Mouse (Mus musculus): ENCODE data around the gene Ptprs. TPM values are rescaled to one million over a fixed set of nuclear protein-coding genes. Genes with fewer than 3 reads are reported as not detected.

Ptprs gene
- total RNA-seq (2023) = 10 to 100 TPM; 22.9 to 28.8 TPM

DNA sequence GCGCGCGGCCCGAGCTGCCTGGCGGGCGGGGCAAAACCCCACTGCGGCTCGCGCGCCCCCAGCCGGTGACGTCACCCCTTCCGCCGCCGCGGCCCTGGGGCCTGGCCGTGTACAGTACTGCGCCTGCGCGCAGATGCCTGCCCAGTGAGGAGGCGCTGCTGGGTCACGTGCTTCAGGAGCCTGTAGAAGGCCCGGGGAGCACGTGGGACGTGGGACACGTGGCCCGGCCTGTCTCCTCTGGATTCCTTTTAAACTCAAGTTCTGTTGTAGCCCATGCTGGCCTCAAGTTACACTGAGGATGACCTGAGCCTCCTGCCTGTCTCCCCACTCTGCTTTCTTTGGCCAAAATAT lies at the start of gene Ptprs:
Gene Ptprs (minus strand): TSS at position 82 of the 351 bp plus-strand sequence.

DNA sequence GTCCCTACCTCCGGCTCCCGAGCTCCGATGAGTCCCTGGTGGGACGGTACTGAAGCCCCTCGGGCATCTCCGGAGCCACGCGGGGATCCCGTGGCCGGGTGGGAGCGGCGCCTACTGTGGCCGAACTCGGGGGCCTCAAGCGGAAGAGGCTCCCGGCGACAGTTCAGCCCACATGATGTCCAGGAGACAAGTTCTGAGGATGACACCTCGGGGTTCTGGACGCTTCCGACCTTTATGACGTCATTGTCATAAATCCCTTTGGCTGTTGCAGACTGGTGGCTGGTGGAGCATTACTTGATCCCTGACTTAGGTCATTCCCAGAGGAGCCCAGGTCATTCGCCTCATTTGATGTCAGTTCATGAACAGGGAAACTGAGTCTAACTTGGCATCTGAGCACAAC lies 36.0 kb upstream of the Ptprs start, which contains the start of gene Znrf4:
Gene Znrf4 (minus strand): TSS at position 122 of the 400 bp plus-strand sequence.

Other genes starting within 250 kb of the Ptprs start
- 10 to 100 TPM; 13.9 to 14.6 TPM for gene Fem1a, start 219.7 kb downstream of the Ptprs start, total RNA-seq (2023)
- gene Ticam1, start 199.7 kb downstream of the Ptprs start, total RNA-seq (2023) = 10 to 100 TPM; 12.9 to 13.2 TPM
- gene Plin3, start 183.6 kb downstream of the Ptprs start, total RNA-seq (2023) = 10 to 100 TPM; 44.9 to 47.3 TPM
- gene Arrdc5, start 176.2 kb downstream of the Ptprs start, total RNA-seq (2023) = not detected
- gene Uhrf1, start 173.2 kb downstream of the Ptprs start, total RNA-seq (2023) = 100 to 1,000 TPM in 1 of 2 experiments, 10 to 100 TPM in 1; 87.5 to 111 TPM
- gene Kdm4b, start 150.4 kb downstream of the Ptprs start, total RNA-seq (2023) = 10 to 100 TPM; 19.0 to 22.6 TPM
- gene Znrf4, start 35.9 kb upstream of the Ptprs start, total RNA-seq (2023) = not detected
- 1 to 10 TPM; 1.7 to 4.3 TPM for gene Gm20219, start 77.9 kb upstream of the Ptprs start, total RNA-seq (2023)
- gene Safb2, start 108.1 kb upstream of the Ptprs start, total RNA-seq (2023) = 100 to 1,000 TPM; 209 to 229 TPM
- gene Safb, start 108.3 kb upstream of the Ptprs start, total RNA-seq (2023) = 100 to 1,000 TPM; 135 to 151 TPM
- gene 2410015M20Rik, start 133.3 kb upstream of the Ptprs start, total RNA-seq (2023) = 10 to 100 TPM; 54.0 to 56.2 TPM
- 100 to 1,000 TPM; 426 to 509 TPM for gene Rpl36, start 136.9 kb upstream of the Ptprs start, total RNA-seq (2023)
- gene Lonp1, start 150.4 kb upstream of the Ptprs start, total RNA-seq (2023) = 10 to 100 TPM; 23.9 to 26.8 TPM
- gene Catsperd, start 151.7 kb upstream of the Ptprs start, total RNA-seq (2023) = under 1 TPM; 0.49 to 0.61 TPM
- 10 to 100 TPM; 59.0 to 64.8 TPM for gene Ranbp3, start 196.8 kb upstream of the Ptprs start, total RNA-seq (2023)
- 10 to 100 TPM; 61.8 to 67.9 TPM for gene Ndufa11, start 241.3 kb upstream of the Ptprs start, total RNA-seq (2023)
- 1 to 10 TPM; 1.6 to 2.1 TPM for gene Vmac, start 241.5 kb upstream of the Ptprs start, total RNA-seq (2023)